Mouse (Mus musculus) hindbrain, embryonic 11.5 days (tissue): ENCODE results near the gene Dapl1. TPM values are rescaled to one million over a fixed set of nuclear protein-coding genes. Genes with fewer than 3 reads are reported as not detected.

Experiments used
- ATAC-seq: fragments of 200-750 bp; cut with Nextera tagmentation; 2 replicates; pipeline ENCODE4 v1.8.0; 2017; ENCODE audit warnings: mild to moderate bottlenecking, moderate TSS enrichment, moderate library complexity; ENCODE audit not compliant: low FRiP score
- DNase-seq: peaks from one replicate; pipeline ENCODE4 v3.0.0-alpha.2; 2015; ENCODE audit warnings: low spot score
- H3K27ac ChIP-seq: fragments of 300-500 bp; sonication (generic); 2 replicates; pipeline ENCODE4 v1.5.1; 2014; ENCODE audit warnings: mild to moderate bottlenecking, low read depth, low read length
- H3K27me3 ChIP-seq: fragments of 300-500 bp; sonication (generic); 2 replicates; pipeline ENCODE4 v1.6.1; 2014; ENCODE audit warnings: mild to moderate bottlenecking, low read length, moderate library complexity, mixed read lengths; ENCODE audit not compliant: control insufficient read depth, insufficient read depth
- H3K36me3 ChIP-seq: fragments of 300-500 bp; sonication (generic); 2 replicates; pipeline ENCODE4 v1.6.1; 2014; ENCODE audit warnings: mild to moderate bottlenecking, low read length, moderate library complexity, mixed read lengths; ENCODE audit not compliant: control insufficient read depth, insufficient read depth
- H3K4me1 ChIP-seq: fragments of 300-500 bp; sonication (generic); replicated peaks from 2 replicates; pipeline ENCODE4 v1.6.1; 2014; ENCODE audit warnings: low read length, mixed read lengths; ENCODE audit not compliant: control insufficient read depth, insufficient read depth
- H3K4me2 ChIP-seq: fragments of 300-500 bp; sonication (generic); replicated peaks from 2 replicates; pipeline ENCODE4 v1.6.1; 2014; ENCODE audit warnings: mild to moderate bottlenecking, low read depth, low read length
- H3K4me3 ChIP-seq: fragments of 300-500 bp; sonication (generic); 2 replicates; pipeline ENCODE4 v1.5.1; 2014; ENCODE audit warnings: low read depth, low read length
- H3K9ac ChIP-seq: fragments of 300-500 bp; sonication (generic); 2 replicates; pipeline ENCODE4 v1.6.1; 2014; ENCODE audit warnings: low read depth, low read length
- H3K9me3 ChIP-seq: fragments of 300-500 bp; sonication (generic); 2 replicates; pipeline ENCODE4 v1.6.1; 2016; ENCODE audit warnings: low read length; ENCODE audit not compliant: control insufficient read depth
- WGBS: fragments of 180-500 bp; shearing (Covaris S2); extraction: QIAGEN DNeasy Blood & Tissue Kit; methylation state at CpG from one replicate; pipeline ENCODE4 v1.1.7; 2014; 5-methylcytosine and 5-hydroxymethylcytosine counted together
- polyA plus RNA-seq: library from polyadenylated mRNA; unstranded; fragments of >200 nt; fragmentation: Nextera tagmentation; extraction: Ambion mirVana; gene quantifications from 2 replicates; pipeline ENCODE4 v1.2.1, GENCODE M21; 2014

Dapl1 gene
- polyA plus RNA-seq, 1 experiment from 2014 or later, result 0.43 TPM

DNA sequence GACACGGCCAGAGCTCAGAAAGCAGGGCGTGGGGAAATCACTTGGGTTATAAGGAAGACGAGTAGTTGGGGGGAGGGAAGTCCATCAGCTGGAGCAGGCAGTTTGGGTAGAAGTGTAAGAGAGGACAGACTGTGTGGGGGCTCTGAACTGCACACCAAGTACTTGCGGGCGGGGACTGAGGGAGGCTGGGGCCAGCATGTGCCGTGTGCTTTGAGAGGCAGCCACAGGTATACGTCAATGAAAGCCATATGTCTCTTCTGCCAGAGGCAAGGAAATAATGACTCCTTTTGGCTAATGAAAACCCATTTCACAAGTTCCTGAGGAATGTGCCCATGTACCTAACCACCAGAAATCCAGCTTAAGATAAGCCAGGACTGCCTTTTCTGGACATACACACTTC is 53.6 kb downstream of the Dapl1 start:
- Histone ChIP-seq H3K4me2 (no peak overlapping the region), H3K27me3 (no peaks in the 10 kb centered on the region), H3K4me1 (no peaks in the 10 kb centered on the region), H3K27ac (no peak overlapping the region), H3K9ac (no peak overlapping the region), H3K4me3 (no peak overlapping the region), H3K9me3 (no peaks in the 10 kb centered on the region), H3K36me3 (no peaks in the 10 kb centered on the region)
- no peak for ATAC-seq
- no peak for DNase-seq
- WGBS, result 75% methylated on average over 7 of the region's 7 CpGs

DNA sequence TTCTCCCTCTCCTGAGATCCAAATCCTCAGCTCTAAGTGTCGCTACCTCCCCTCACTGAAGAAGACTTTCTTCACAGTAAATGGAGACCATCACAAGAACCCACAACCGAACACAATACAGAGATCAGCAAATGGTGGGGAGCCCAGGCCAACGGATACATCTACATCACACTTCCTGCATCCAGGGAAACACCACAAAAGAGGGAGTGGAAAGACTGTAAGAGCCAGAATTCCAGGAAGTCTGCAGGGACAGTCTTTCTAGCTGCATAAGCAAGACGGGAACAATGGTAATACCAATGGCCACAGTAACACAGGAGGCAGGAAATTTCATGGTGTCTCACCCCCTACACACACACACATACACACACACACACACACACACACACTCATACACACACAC is 55.3 kb downstream of the Dapl1 start:
- 62% methylated on average over 4 of the region's 4 CpGs for WGBS
- no peak for DNase-seq

DNA sequence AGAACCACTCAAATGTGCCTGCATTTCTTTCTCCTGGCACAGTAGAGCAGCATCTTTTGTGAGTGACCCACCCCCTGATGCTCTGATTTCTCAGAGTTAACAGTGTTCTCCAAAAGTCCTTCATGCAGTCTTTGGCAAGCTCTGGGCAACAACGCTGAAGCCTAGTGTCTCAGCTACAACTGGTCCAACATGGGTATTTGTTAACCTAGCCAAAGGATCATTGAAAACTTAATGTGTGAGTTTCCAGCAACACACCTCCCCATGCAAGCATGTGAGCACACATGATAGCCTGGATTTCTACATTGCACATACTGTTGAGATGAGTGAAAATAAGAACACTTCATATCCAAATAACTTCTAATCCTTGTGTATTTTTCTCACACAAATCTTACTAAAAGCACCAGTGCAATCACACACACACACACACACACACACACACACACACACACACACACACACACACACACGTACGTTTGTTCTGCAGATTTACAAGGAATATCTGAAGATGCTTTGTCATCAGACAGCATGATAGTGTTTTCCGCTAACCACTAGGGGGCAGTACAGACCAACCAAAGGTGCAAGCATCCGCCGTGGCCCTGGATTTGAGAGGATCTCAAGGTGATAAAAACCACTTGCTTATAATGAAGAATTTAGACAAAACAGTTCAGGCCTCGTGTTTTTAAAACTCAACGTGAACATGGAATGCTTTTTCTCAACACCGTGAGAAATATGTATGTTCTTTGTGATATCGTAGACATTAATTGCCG is 56.9 kb downstream of the Dapl1 start:
- no peak overlapping the region for H3K27ac ChIP-seq
- H3K4me3 ChIP-seq, result no peak overlapping the region
- ATAC-seq (peak; percentile 48; the same call in 1 of the 2 replicates), DNase-seq (peak; percentile 91)
- H3K4me1 ChIP-seq, result no peaks in the 10 kb centered on the region; the same call in 1 of the 2 replicates
- 26% methylated on average over 11 of the region's 11 CpGs for WGBS
- H3K27me3 ChIP-seq, result no peaks in the 10 kb centered on the region
- no peak overlapping the region for H3K9ac ChIP-seq
- H3K9me3 ChIP-seq, result no peaks in the 10 kb centered on the region
- H3K36me3 ChIP-seq, result no peaks in the 10 kb centered on the region
- no peak overlapping the region for H3K4me2 ChIP-seq

More for the DNA sequence above, 55.3 kb downstream of the Dapl1 start:
- H3K4me3 ChIP-seq, result no peak overlapping the region
- H3K9ac ChIP-seq, result no peak overlapping the region
- no peaks in the 10 kb centered on the region for H3K9me3 ChIP-seq
- no peak overlapping the region for H3K27ac ChIP-seq
- no peaks in the 10 kb centered on the region for H3K36me3 ChIP-seq
- no peak overlapping the region for H3K4me2 ChIP-seq
- no peak for ATAC-seq
- no peaks in the 10 kb centered on the region for H3K27me3 ChIP-seq
- no peaks in the 10 kb centered on the region; the same call in 1 of the 2 replicates for H3K4me1 ChIP-seq

DNA sequence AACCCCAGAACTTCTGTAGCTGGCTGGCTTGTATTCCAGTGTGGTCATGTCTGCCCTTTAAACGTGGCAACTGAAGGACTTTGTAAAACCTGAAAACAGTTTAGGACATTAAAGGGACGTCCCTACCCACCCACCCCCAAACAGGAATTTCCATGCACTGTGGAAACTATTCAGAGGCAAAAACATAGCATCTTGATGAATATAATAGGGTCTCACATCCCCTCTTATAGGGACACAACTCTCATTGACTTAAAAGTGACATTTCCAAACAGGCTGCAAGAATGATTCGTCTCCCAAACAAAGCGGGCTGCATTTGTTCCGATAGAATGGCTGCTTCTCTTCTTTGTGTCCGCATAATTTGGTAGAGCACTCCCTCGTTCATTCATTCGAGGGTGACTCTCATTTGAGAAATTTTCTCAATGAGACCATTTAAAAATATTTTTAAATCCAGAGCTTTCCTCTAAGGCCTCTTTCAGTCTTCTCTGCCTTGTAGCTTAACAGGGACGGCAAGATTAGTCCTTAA is 59.2 kb downstream of the Dapl1 start:
- no peak overlapping the region for H3K4me3 ChIP-seq
- H3K4me2 ChIP-seq, result no peak overlapping the region
- H3K27me3 ChIP-seq, result no peaks in the 10 kb centered on the region
- no peaks in the 10 kb centered on the region for H3K36me3 ChIP-seq
- WGBS, result 28% methylated on average over 9 of the region's 9 CpGs
- H3K4me1 ChIP-seq, result no peaks in the 10 kb centered on the region; the same call in 1 of the 2 replicates
- ATAC-seq, result peak; percentile 39
- peak; percentile 38 for DNase-seq
- H3K9me3 ChIP-seq, result no peaks in the 10 kb centered on the region
- no peak overlapping the region for H3K27ac ChIP-seq
- H3K9ac ChIP-seq, result no peak overlapping the region

DNA sequence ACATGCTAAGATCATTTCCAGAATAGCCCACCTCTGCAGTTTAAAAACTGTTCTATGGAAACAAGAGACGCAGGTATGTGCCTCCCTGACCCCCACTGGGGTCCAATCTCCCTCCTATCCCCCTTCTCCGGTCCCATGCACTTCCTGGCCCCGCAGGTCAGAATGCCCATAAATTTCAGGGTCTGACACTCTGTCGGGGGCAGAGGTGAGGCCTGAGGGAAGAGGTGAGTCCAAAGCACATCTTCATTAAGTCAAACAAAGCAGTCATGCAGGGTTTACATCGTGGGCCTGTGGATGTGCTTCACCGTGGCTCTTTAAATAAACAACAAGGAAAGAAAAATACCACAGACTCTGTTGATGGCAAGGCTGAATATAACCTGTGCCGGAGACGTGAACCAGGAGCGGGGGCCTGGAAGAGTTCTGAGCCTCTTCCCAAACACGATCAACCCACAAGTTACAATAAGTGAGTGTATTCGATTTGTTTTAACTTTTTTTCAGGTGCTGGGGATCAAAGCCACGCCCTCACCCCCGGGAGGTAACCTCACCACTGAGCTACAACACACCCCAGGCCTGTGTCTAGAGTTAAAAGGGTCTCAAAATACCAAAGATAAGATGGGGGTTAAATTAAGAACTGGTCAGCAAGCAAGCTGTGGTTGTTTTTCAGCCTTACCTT is 59.9 kb downstream of the Dapl1 start:
- Histone ChIP-seq H3K4me3 (no peak overlapping the region), H3K36me3 (no peaks in the 10 kb centered on the region), H3K27me3 (no peaks in the 10 kb centered on the region), H3K4me2 (no peak overlapping the region), H3K4me1 (no peaks in the 10 kb centered on the region; the same call in 1 of the 2 replicates), H3K9ac (no peak overlapping the region), H3K9me3 (no peaks in the 10 kb centered on the region), H3K27ac (no peak overlapping the region)
- peak; percentile 25 for DNase-seq
- ATAC-seq, result no peak
- WGBS, result 21% methylated on average over 13 of the region's 13 CpGs

DNA sequence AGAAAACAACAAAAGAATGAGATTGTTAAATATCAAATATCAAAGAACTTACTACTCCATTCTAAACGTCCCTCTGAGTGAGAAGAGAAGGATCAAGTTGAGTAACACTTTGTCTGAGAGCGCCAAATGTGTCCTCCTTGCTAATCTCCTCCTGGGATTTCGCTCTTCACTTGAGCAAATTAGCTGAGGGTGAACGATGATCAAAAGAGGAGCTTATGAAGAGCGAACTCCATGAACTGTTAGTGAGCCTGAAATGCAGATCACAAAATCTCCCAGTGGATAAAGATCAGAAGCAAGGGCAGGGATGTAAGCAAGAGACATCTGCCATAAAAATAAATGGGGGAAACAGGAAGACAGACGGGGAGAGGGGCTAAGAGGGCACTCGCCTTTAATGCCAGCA is 60.5 kb downstream of the Dapl1 start:
- DNase-seq (no peak), ATAC-seq (no peak)
- no peaks in the 10 kb centered on the region; the same call in 1 of the 2 replicates for H3K4me1 ChIP-seq
- no peak overlapping the region for H3K4me2 ChIP-seq
- H3K27me3 ChIP-seq, result no peaks in the 10 kb centered on the region
- H3K27ac ChIP-seq, result no peak overlapping the region
- no peak overlapping the region for H3K9ac ChIP-seq
- H3K9me3 ChIP-seq, result no peaks in the 10 kb centered on the region
- 30% methylated on average over 7 of the region's 7 CpGs for WGBS
- H3K4me3 ChIP-seq, result no peak overlapping the region
- no peaks in the 10 kb centered on the region for H3K36me3 ChIP-seq

DNA sequence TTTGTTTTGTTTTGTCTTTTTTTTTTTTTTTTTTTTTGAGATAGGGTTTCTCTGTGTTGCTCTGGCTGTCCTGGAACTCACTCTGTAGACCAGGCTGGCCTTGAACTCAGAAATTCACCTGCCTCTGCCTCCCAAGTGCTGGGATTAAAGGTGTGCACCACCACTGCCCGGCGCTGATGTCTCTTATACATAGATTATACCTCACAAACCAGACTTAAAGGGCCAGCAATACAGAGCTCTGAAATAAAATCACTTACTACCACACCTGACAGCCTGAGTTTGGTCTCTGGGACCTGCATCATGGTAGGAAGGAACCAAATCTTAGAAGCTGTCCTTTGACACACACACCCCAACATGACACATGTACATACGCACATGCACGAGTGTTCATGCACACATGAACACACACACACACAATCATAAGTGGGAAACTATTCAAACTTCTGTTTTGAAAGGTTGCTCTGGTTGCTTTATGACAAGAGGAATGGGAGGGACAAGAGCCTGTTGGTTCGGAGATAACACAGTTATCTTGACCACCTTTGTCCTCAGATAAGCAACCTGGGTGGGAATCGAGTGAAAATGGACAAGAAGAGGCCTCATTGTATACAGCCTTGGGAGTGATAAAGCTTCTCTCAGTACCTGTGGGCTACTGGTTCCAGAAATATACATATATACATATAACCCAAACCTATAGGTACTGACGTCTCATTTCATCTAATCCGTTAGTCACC is 63.1 kb downstream of the Dapl1 start:
- H3K9ac ChIP-seq, result no peak overlapping the region
- no peak overlapping the region for H3K4me2 ChIP-seq
- DNase-seq (no peak), ATAC-seq (no peak)
- no peak overlapping the region for H3K4me3 ChIP-seq
- no peaks in the 10 kb centered on the region for H3K36me3 ChIP-seq
- no peaks in the 10 kb centered on the region for H3K27me3 ChIP-seq
- no peaks in the 10 kb centered on the region; the same call in 1 of the 2 replicates for H3K4me1 ChIP-seq
- WGBS, result 92% methylated on average over 8 of the region's 8 CpGs
- H3K9me3 ChIP-seq, result no peaks in the 10 kb centered on the region
- no peak overlapping the region for H3K27ac ChIP-seq

DNA sequence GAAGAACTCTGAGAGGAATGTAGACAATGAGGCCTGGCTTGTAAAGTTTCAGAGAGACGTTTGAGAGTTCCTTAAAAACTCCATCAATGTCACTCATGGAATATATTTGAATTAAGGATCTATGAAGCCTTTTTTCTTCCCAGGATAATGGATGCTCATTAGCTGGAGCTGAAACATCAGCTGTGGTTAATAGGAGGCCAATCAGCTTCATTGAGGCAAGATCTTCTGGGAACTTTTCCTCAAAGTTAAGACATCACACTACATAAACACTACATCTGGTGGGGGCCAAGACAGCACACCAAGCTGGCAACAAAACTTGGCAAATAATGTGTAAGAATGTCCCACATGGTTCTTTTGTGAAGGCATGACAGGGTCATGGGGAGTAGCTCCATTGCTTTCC is 68.3 kb downstream of the Dapl1 start:
- Histone ChIP-seq H3K27ac (no peak overlapping the region), H3K9me3 (no peaks in the 10 kb centered on the region), H3K27me3 (no peaks in the 10 kb centered on the region), H3K4me2 (no peak overlapping the region), H3K4me3 (no peak overlapping the region), H3K36me3 (no peaks in the 10 kb centered on the region), H3K4me1 (no peaks in the 10 kb centered on the region), H3K9ac (no peak overlapping the region)
- DNase-seq, result no peak
- 38% methylated on average over 1 of the region's 1 CpGs for WGBS
- ATAC-seq, result no peak
